Mouse (Mus musculus): ENCODE measurements around the gene Cd3g. TPM values are rescaled to one million over a fixed set of nuclear protein-coding genes. Genes with fewer than 3 reads are reported as not detected.

The Cd3g gene
- total RNA-seq, 2 experiments from 2014 or later: 0.13 TPM; not detected in 1

- intact Hi-C loops (cut with DNase I; ENCODE audit: low total_unique reads): no loop called here
- DNase-seq: no peak
Observed at GRCm38 (mm10) chr9:44921543-44921942, 58.7 kb downstream of the Cd3g start.

DNA sequence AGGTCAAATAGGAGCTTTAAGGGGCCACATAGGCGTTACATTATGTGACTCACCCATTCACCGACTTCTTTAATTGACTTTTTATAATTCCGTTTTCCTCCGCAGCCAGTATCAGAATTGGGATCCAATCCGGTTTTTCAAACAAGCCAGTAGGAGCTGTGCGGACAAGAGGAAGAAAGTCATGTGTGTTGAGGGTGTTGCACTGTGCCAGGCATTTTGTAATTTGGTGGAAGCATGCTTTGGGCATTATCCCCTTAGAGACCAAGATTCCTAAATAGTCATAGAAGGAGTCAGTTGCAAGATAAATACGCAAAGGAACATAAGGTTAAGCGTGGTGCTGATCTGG is 59.1 kb downstream of the Cd3g start:
- peak; percentile 24 for DNase-seq
- intact Hi-C loops (cut with DNase I; ENCODE audit: low total_unique reads): no loop called here

DNA sequence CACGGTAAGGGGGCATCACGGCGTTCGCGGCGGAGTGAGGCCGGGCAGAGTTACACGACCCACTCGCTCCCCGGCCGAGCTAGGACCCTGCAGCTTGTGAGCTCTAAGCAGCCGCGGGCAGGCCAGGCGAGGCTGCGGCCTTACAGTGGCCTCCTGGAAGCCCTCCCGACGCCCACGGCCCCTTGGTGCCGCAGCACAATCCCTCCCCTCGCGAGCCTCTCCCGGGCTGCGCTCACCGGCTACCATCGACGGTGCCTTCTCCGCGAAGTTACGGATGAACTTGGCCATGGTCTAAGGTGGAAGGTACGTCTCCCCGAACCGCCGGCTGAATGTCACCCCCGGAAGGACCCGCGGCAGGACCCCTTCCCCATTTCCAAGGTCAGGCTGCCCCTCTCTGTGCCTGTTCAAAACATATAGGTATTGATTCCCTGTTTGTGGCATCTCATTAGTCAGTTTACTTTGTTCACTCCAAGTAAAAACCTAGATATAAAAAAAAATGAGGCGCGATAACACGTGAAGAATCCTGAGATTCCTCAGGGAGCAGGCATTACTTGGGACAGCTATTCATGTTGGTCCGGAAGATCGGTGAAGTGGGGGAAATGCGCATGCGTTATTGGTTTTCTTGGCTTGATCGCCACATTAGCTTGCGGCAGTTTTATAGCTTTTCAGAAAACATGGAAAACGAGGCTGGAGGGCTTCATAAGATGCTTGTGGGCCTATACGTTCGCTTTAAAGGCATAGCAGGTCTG is 59.7 kb downstream of the Cd3g start, which contains the start of gene Atp5l:
Gene Atp5l (minus strand): TSS at position 369 of the 749 bp plus-strand sequence.
- peak; percentile 77 for DNase-seq
- intact Hi-C loops (cut with DNase I; ENCODE audit: low total_unique reads): no loop called here

DNA sequence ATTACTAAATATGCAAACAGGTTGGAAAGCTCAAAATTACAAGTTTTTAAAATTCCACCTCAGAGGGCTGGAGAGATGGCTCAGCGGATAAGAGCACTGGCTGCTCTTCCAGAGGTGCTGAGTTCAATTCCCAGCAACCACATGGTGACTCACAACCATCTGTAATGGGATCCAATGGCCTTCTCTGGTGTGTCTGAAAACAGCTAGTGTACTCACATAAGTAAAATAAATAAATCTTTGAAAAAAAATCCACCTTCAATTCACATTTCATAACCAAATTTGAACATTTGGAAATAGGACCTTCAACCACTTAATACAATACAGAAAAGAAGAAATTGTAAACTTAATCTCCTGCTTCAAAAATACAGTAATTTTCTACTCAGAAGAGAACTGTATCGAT is 60.6 kb downstream of the Cd3g start:
- DNase-seq: no peak
- intact Hi-C loops (cut with DNase I; ENCODE audit: low total_unique reads): no loop called here

Other genes starting within 250 kb of the Cd3g start
- 10 to 100 TPM; 43.8 to 47.6 TPM for gene Phldb1, start 245.2 kb downstream of the Cd3g start, total RNA-seq (2021)
- gene Arcn1, start 212.6 kb downstream of the Cd3g start, total RNA-seq (2021): 10 to 100 TPM; 65.1 to 69.9 TPM
- 10 to 100 TPM; 29.2 to 38.8 TPM for gene Ift46, start 212.5 kb downstream of the Cd3g start, total RNA-seq (2021)
- gene Tmem25, start 181.1 kb downstream of the Cd3g start, total RNA-seq (2021): 10 to 100 TPM in 1 of 2 experiments, 1 to 10 TPM in 1; 9.4 to 11.6 TPM
- gene Ttc36, start 177.4 kb downstream of the Cd3g start, total RNA-seq (2021): under 1 TPM in 1 of 2 experiments, not detected in 1; 0.73 TPM
- gene Kmt2a, start 99.1 kb downstream of the Cd3g start, total RNA-seq (2021): 10 to 100 TPM; 11.8 to 14.3 TPM
- gene Atp5l, start 59.7 kb downstream of the Cd3g start, total RNA-seq (2021): 100 to 1,000 TPM; 663 to 775 TPM
- gene Ube4a, start 14.8 kb downstream of the Cd3g start, total RNA-seq (2021): 10 to 100 TPM; 31.9 to 36.4 TPM
- gene Cd3d, start 1.4 kb upstream of the Cd3g start, total RNA-seq (2021): under 1 TPM in 1 of 2 experiments, not detected in 1; 0.33 TPM
- gene Cd3e, start 29.2 kb upstream of the Cd3g start, total RNA-seq (2021): not detected
- gene Mpzl2, start 59.4 kb upstream of the Cd3g start, total RNA-seq (2021): under 1 TPM; 0.11 to 0.27 TPM
- 1 to 10 TPM; 1.1 to 2.5 TPM for gene Mpzl3, start 74.8 kb upstream of the Cd3g start, total RNA-seq (2021)
- under 1 TPM; 0.37 to 0.69 TPM for gene Jaml, start 98.8 kb upstream of the Cd3g start, total RNA-seq (2021)
- gene Scn2b, start 137.4 kb upstream of the Cd3g start, total RNA-seq (2021): 1 to 10 TPM; 1.9 to 2.6 TPM
- 100 to 1,000 TPM in 1 of 2 experiments, 10 to 100 TPM in 1; 99.1 to 115 TPM for gene Scn4b, start 158.0 kb upstream of the Cd3g start, total RNA-seq (2021)
- under 1 TPM in 1 of 2 experiments, not detected in 1; 0.12 TPM for gene BC049352, start 201.6 kb upstream of the Cd3g start, total RNA-seq (2021)
- gene Tmprss4, start 223.7 kb upstream of the Cd3g start, total RNA-seq (2021): not detected